In the genomic region with DNA sequence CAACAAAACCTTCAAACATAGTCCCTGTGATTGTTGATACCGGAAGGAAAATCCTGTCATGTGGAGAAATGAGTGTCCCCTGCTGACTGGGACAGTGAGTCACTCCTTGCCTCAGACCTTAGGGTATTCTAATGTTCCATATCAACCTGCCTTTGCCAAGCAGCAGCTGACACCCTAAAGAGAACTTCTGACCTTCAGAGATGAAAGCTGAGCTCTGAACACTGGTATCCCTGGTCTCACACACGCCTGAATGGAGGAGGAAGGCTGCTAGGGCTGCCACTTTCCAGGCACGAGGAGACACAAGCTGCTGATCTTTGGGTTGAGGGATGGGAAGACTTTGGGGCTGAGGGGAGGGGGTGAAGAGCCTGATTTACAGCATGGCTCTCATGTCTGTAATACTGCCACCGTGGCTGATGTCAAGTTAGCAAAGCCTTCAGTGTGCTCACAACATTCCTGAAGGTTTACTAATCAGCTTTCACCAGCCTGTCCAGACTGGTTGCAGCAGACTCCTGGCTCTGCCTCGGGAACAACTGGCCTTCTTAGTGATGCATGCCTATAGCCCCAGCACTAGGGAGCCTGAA, we compare ENCODE assay signal across 8 mouse cellular contexts. TPM values are rescaled to one million over a fixed set of nuclear protein-coding genes. Genes with fewer than 3 reads are reported as not detected.
DNase-seq lines count a peak whose midpoint lies in the region; ATAC-seq lines count a peak whose summit lies in the region.

No protein-coding gene starts in this region.

- peak overlapping the region; percentile 87 for H3K27ac ChIP-seq in embryonic facial prominence, embryonic 15.5 days (replicated peaks)
- peak overlapping the region; percentile 57 for H3K27ac ChIP-seq in intestine, embryonic 14.5 days (ENCODE audit: low read depth)
- H3K27ac ChIP-seq in midbrain, embryonic 15.5 days: no peak overlapping the region

- H3K9me3 ChIP-seq in embryonic facial prominence, embryonic 15.5 days (replicated peaks): no peaks in the 10 kb centered on the region
- H3K9me3 ChIP-seq in intestine, embryonic 14.5 days (ENCODE audit: control insufficient read depth, low read length): peaks cover 5% of the 10 kb centered on the region
- no peaks in the 10 kb centered on the region for H3K9me3 ChIP-seq in midbrain, embryonic 15.5 days

- no peaks in the 10 kb centered on the region for H3K36me3 ChIP-seq in embryonic facial prominence, embryonic 15.5 days
- H3K36me3 ChIP-seq in intestine, embryonic 14.5 days (ENCODE audit: control insufficient read depth, insufficient read depth, low read length): no peaks in the 10 kb centered on the region
- H3K36me3 ChIP-seq in midbrain, embryonic 15.5 days (replicated peaks): no peaks in the 10 kb centered on the region

- WGBS in embryonic facial prominence, embryonic 15.5 days: 29% methylated on average over 5 of the region's 5 CpGs
- WGBS in intestine, embryonic 14.5 days: 22% methylated on average over 5 of the region's 5 CpGs
- WGBS in midbrain, embryonic 15.5 days: 57% methylated on average over 5 of the region's 5 CpGs

- no peaks in the 10 kb centered on the region for H3K27me3 ChIP-seq in embryonic facial prominence, embryonic 15.5 days
- H3K27me3 ChIP-seq in intestine, embryonic 14.5 days (replicated peaks; ENCODE audit: control insufficient read depth, insufficient read depth, low read length): no peaks in the 10 kb centered on the region
- no peaks in the 10 kb centered on the region for H3K27me3 ChIP-seq in midbrain, embryonic 15.5 days (replicated peaks)

- DNase-seq in R1 (ENCODE audit: low read depth, low spot score): peak; percentile 21
- no peak for DNase-seq in intestine, embryonic 14.5 days (ENCODE audit: low spot score)
- DNase-seq in lung, postnatal 10 days: peak; percentile 46
- no peak for DNase-seq in spleen, postnatal 10 days (ENCODE audit: low spot score in 2 of 2)
- no peak for DNase-seq in retina, postnatal 1 day

- ATAC-seq in embryonic facial prominence, embryonic 15.5 days (ENCODE audit: insufficient number of reproducible peaks, low FRiP score, low TSS enrichment, low read depth): peak; percentile 76; the same call in 1 of the 2 replicates
- ATAC-seq in intestine, embryonic 14.5 days (replicated peaks; ENCODE audit: low FRiP score, low TSS enrichment, low read depth): 0 out of 2 replicates have a peak, but pooled peaks have one; percentile 19
- ATAC-seq in midbrain, embryonic 15.5 days (replicated peaks): no peak
- no peak for ATAC-seq in megakaryocyte, adult 5-6 weeks (ENCODE audit: poor library complexity, severe bottlenecking)

- no peak overlapping the region for H3K9ac ChIP-seq in embryonic facial prominence, embryonic 15.5 days
- H3K9ac ChIP-seq in intestine, embryonic 14.5 days (ENCODE audit: low read length): no peak overlapping the region
- no peak overlapping the region for H3K9ac ChIP-seq in midbrain, embryonic 15.5 days

- no peak overlapping the region for H3K4me3 ChIP-seq in embryonic facial prominence, embryonic 15.5 days (replicated peaks)
- no peak overlapping the region for H3K4me3 ChIP-seq in intestine, embryonic 14.5 days (ENCODE audit: low read depth, low read length)
- no peak overlapping the region for H3K4me3 ChIP-seq in midbrain, embryonic 15.5 days

- no peak overlapping the region for H3K4me2 ChIP-seq in embryonic facial prominence, embryonic 15.5 days (replicated peaks)
- no peak overlapping the region for H3K4me2 ChIP-seq in intestine, embryonic 14.5 days (ENCODE audit: low read length)
- no peak overlapping the region for H3K4me2 ChIP-seq in midbrain, embryonic 15.5 days

- 0 out of 2 replicates have a peak, but pooled peaks cover 9% of the 10 kb centered on the region for H3K4me1 ChIP-seq in embryonic facial prominence, embryonic 15.5 days
- peaks cover 23% of the 10 kb centered on the region for H3K4me1 ChIP-seq in intestine, embryonic 14.5 days (replicated peaks; ENCODE audit: control insufficient read depth, insufficient read depth, low read length)
- no peaks in the 10 kb centered on the region for H3K4me1 ChIP-seq in midbrain, embryonic 15.5 days

RNA-seq across cellular contexts. Expression of a gene that starts 58.1 kb away (rescaled TPM):
- polyA plus RNA-seq in embryonic facial prominence, embryonic 15.5 days (2015; fragmentation: Nextera tagmentation; extraction: Ambion mirVana): 18.3 and 19.7 TPM in 2 replicates
- 32.1 and 32.6 TPM in 2 replicates for polyA plus RNA-seq in intestine, embryonic 14.5 days (2014; fragmentation: Nextera tagmentation; extraction: Ambion mirVana)
- 7.9 and 8.3 TPM in 2 replicates for polyA plus RNA-seq in midbrain, embryonic 15.5 days (2015; fragmentation: Nextera tagmentation; extraction: Ambion mirVana)
- 85.4 and 98.6 TPM in 2 replicates for total RNA-seq in megakaryocyte, adult 5-6 weeks (2015)
- 84.8 and 96.9 TPM in 2 replicates for total RNA-seq in megakaryocyte, adult 5-6 weeks (2017)

Comparison
In these comparisons a context has a peak if more than half of its experiments do, and no peak if none do; other contexts are left out.
1. DNase-seq: peak in R1 (single experiment) and lung, postnatal 10 days (single experiment); none in intestine, embryonic 14.5 days (single experiment), spleen, postnatal 10 days (0 of 2) and retina, postnatal 1 day (single experiment).
2. ATAC-seq: peak in embryonic facial prominence, embryonic 15.5 days (single experiment) and intestine, embryonic 14.5 days (single experiment); none in midbrain, embryonic 15.5 days (single experiment) and megakaryocyte, adult 5-6 weeks (single experiment).